Mouse (Mus musculus): ENCODE data around the gene Thap11. TPM values are rescaled to one million over a fixed set of nuclear protein-coding genes. Genes with fewer than 3 reads are reported as not detected.
A peak's percentile ranks its signal among the peaks of the same experiment; 100 is the strongest.

Gene Thap11
- polyA plus RNA-seq (2011; ENCODE audit: insufficient read depth, insufficient read length, low read depth, missing spikeins), result 29.6 and 31.0 TPM in 2 replicates

- Histone ChIP-seq H3K27ac (ENCODE audit: insufficient read depth, low read length) (peak within 1 kb of the TSS; percentile 68), H3K27me3 (ENCODE audit: control insufficient read depth, insufficient read depth, low read length, poor library complexity, severe bottlenecking) (no peaks in the 10 kb centered on the region), H3K9ac (ENCODE audit: low read depth, poor library complexity, severe bottlenecking) (peak within 1 kb of the TSS; percentile 83), H3K36me3 (ENCODE audit: control insufficient read depth, insufficient read depth, low read length, poor library complexity, severe bottlenecking) (peaks cover 5% of the 10 kb centered on the region), H3K9me3 (replicated peaks; ENCODE audit: control insufficient read depth, insufficient read depth, low read length, poor library complexity, severe bottlenecking) (no peaks in the 10 kb centered on the region), H3K4me3 (ENCODE audit: low read depth, low read length) (peak within 1 kb of the TSS; percentile 94), H3K4me1 (ENCODE audit: control insufficient read depth, insufficient read depth, low read length) (peaks cover 1% of the 10 kb centered on the region)
- TF ChIP-seq EP300 (IDR thresholded peaks at IDR 0.05; ENCODE audit: insufficient read depth, low read depth, low read length) (no peak), CTCF (IDR thresholded peaks at IDR 0.05; ENCODE audit: low read depth, low read length) (peak; percentile 76)
Measured at GRCm38 (mm10) chr8:105854715-105855216, at the start of gene Thap11. TSS of gene Thap11 (plus strand) at chr8:105855132.

GRCm38 (mm10) chr8:105805346-105805745 lies 49.6 kb upstream of the Thap11 start:
- Histone ChIP-seq H3K27me3 (ENCODE audit: control insufficient read depth, insufficient read depth, low read length, poor library complexity, severe bottlenecking) (no peaks in the 10 kb centered on the region), H3K4me1 (ENCODE audit: control insufficient read depth, insufficient read depth, low read length) (no peaks in the 10 kb centered on the region), H3K9ac (ENCODE audit: low read depth, poor library complexity, severe bottlenecking) (no peak overlapping the region), H3K9me3 (replicated peaks; ENCODE audit: control insufficient read depth, insufficient read depth, low read length, poor library complexity, severe bottlenecking) (no peaks in the 10 kb centered on the region), H3K36me3 (ENCODE audit: control insufficient read depth, insufficient read depth, low read length, poor library complexity, severe bottlenecking) (peaks cover 3% of the 10 kb centered on the region; the same call in 1 of the 2 replicates), H3K4me3 (ENCODE audit: low read depth, low read length) (no peak overlapping the region), H3K27ac (ENCODE audit: insufficient read depth, low read length) (peak overlapping the region; percentile 65)
- TF ChIP-seq CTCF (IDR thresholded peaks at IDR 0.05; ENCODE audit: low read depth, low read length) (no peak), EP300 (IDR thresholded peaks at IDR 0.05; ENCODE audit: insufficient read depth, low read depth, low read length) (no peak), POLR2A (IDR thresholded peaks at IDR 0.05; ENCODE audit: insufficient read depth, low read length) (no peak)

- no peaks in the 10 kb centered on the region for H3K4me1 ChIP-seq (ENCODE audit: control insufficient read depth, insufficient read depth, low read length)
- H3K27ac ChIP-seq (ENCODE audit: insufficient read depth, low read length), result no peak overlapping the region
- no peaks in the 10 kb centered on the region for H3K9me3 ChIP-seq (replicated peaks; ENCODE audit: control insufficient read depth, insufficient read depth, low read length, poor library complexity, severe bottlenecking)
- H3K27me3 ChIP-seq (ENCODE audit: control insufficient read depth, insufficient read depth, low read length, poor library complexity, severe bottlenecking), result no peaks in the 10 kb centered on the region
- H3K9ac ChIP-seq (ENCODE audit: low read depth, poor library complexity, severe bottlenecking), result no peak overlapping the region
- TF ChIP-seq EP300 (IDR thresholded peaks at IDR 0.05; ENCODE audit: insufficient read depth, low read depth, low read length), result no peak
- TF ChIP-seq POLR2A (IDR thresholded peaks at IDR 0.05; ENCODE audit: insufficient read depth, low read length), result no peak
- no peak for TF ChIP-seq CTCF (IDR thresholded peaks at IDR 0.05; ENCODE audit: low read depth, low read length)
- no peak overlapping the region for H3K4me3 ChIP-seq (ENCODE audit: low read depth, low read length)
- peaks cover 3% of the 10 kb centered on the region; the same call in 1 of the 2 replicates for H3K36me3 ChIP-seq (ENCODE audit: control insufficient read depth, insufficient read depth, low read length, poor library complexity, severe bottlenecking)
Measured at GRCm38 (mm10) chr8:105805964-105806363, 49.0 kb upstream of the Thap11 start.

DNA sequence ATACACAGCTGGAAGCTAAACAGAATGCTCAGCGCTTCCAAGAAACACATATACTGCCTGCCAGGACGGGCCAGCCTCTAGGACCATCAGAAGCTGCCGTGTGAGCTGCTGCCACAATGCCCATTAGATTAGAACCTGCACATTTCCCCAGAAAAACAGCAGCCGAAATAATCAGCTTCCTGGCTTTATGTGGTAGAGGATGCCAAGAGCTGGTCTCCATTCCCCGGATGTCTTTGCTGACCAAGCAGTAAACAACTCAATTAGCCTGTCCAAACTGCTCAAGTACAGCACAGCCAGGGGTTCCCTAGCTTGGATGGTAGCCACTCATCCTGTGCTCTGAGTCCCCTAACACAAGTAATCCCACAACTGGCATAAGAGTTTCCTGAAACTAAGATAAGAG lies 47.2 kb upstream of the Thap11 start:
- H3K27me3 ChIP-seq (ENCODE audit: control insufficient read depth, insufficient read depth, low read length, poor library complexity, severe bottlenecking), result no peaks in the 10 kb centered on the region
- no peak overlapping the region for H3K27ac ChIP-seq (ENCODE audit: insufficient read depth, low read length)
- no peaks in the 10 kb centered on the region for H3K4me1 ChIP-seq (ENCODE audit: control insufficient read depth, insufficient read depth, low read length)
- no peaks in the 10 kb centered on the region for H3K9me3 ChIP-seq (replicated peaks; ENCODE audit: control insufficient read depth, insufficient read depth, low read length, poor library complexity, severe bottlenecking)
- H3K4me3 ChIP-seq (ENCODE audit: low read depth, low read length), result no peak overlapping the region
- H3K9ac ChIP-seq (ENCODE audit: low read depth, poor library complexity, severe bottlenecking), result no peak overlapping the region
- peaks cover 3% of the 10 kb centered on the region; the same call in 1 of the 2 replicates for H3K36me3 ChIP-seq (ENCODE audit: control insufficient read depth, insufficient read depth, low read length, poor library complexity, severe bottlenecking)
- TF ChIP-seq EP300 (IDR thresholded peaks at IDR 0.05; ENCODE audit: insufficient read depth, low read depth, low read length), result no peak
- no peak for TF ChIP-seq CTCF (IDR thresholded peaks at IDR 0.05; ENCODE audit: low read depth, low read length)
- TF ChIP-seq POLR2A (IDR thresholded peaks at IDR 0.05; ENCODE audit: insufficient read depth, low read length), result no peak

DNA sequence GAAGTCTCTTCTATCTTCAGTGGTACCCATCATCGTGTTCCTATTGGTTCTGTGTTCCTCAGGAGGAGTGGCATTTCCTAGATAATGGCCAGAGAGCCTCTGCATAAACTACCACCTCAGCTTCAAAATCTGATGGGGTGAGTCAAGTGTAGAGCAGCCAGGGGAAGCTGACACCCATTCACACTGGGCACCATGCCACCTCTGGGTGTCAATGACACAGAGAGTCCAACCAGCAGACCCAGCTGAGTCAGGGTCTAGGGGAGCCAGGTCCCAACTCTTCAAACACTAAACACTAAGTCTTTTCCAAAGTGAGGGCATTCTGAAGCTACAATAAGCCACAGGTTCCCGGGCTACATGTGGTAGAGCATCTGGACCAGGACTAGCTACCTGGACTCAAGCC lies 46.5 kb upstream of the Thap11 start:
- Histone ChIP-seq H3K4me3 (ENCODE audit: low read depth, low read length) (no peak overlapping the region), H3K36me3 (ENCODE audit: control insufficient read depth, insufficient read depth, low read length, poor library complexity, severe bottlenecking) (peaks cover 3% of the 10 kb centered on the region; the same call in 1 of the 2 replicates), H3K9ac (ENCODE audit: low read depth, poor library complexity, severe bottlenecking) (no peak overlapping the region), H3K9me3 (replicated peaks; ENCODE audit: control insufficient read depth, insufficient read depth, low read length, poor library complexity, severe bottlenecking) (no peaks in the 10 kb centered on the region), H3K27me3 (ENCODE audit: control insufficient read depth, insufficient read depth, low read length, poor library complexity, severe bottlenecking) (no peaks in the 10 kb centered on the region), H3K4me1 (ENCODE audit: control insufficient read depth, insufficient read depth, low read length) (no peaks in the 10 kb centered on the region), H3K27ac (ENCODE audit: insufficient read depth, low read length) (no peak overlapping the region)
- TF ChIP-seq CTCF (IDR thresholded peaks at IDR 0.05; ENCODE audit: low read depth, low read length) (no peak), POLR2A (IDR thresholded peaks at IDR 0.05; ENCODE audit: insufficient read depth, low read length) (no peak), EP300 (IDR thresholded peaks at IDR 0.05; ENCODE audit: insufficient read depth, low read depth, low read length) (no peak)

DNA sequence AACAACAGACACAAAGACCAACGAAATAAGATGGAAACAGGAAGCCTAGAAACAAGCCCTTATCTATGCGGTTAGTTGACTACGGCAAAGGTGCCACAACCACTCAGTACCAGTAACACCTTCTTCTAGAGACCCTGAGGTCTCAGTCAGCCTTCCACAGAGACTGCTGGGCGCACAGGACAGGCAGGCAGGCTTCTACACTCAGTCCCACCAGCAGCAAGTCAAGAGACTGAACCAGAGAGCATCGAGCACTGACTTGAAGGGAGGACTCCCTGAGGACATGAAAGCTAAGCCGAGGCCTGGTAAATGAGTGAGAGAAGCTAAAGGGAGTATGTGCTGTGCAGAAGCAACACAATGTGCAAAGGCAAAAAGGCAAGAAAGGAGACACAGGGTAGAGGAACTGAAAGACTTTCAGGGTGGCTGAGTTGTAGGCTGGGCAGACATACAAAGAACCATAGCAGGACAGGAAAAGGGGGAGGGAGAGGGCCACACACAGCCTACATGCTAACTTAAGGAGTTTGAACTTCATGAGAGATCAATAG lies 44.6 kb upstream of the Thap11 start:
- no peak for TF ChIP-seq POLR2A (IDR thresholded peaks at IDR 0.05; ENCODE audit: insufficient read depth, low read length)
- no peak for TF ChIP-seq CTCF (IDR thresholded peaks at IDR 0.05; ENCODE audit: low read depth, low read length)
- no peak for TF ChIP-seq EP300 (IDR thresholded peaks at IDR 0.05; ENCODE audit: insufficient read depth, low read depth, low read length)
- Histone ChIP-seq H3K9me3 (replicated peaks; ENCODE audit: control insufficient read depth, insufficient read depth, low read length, poor library complexity, severe bottlenecking) (no peaks in the 10 kb centered on the region), H3K9ac (ENCODE audit: low read depth, poor library complexity, severe bottlenecking) (no peak overlapping the region), H3K27ac (ENCODE audit: insufficient read depth, low read length) (no peak overlapping the region), H3K4me3 (ENCODE audit: low read depth, low read length) (no peak overlapping the region), H3K27me3 (ENCODE audit: control insufficient read depth, insufficient read depth, low read length, poor library complexity, severe bottlenecking) (no peaks in the 10 kb centered on the region), H3K4me1 (ENCODE audit: control insufficient read depth, insufficient read depth, low read length) (no peaks in the 10 kb centered on the region), H3K36me3 (ENCODE audit: control insufficient read depth, insufficient read depth, low read length, poor library complexity, severe bottlenecking) (peaks cover 3% of the 10 kb centered on the region; the same call in 1 of the 2 replicates)
